Mouse (Mus musculus) hindbrain, embryonic 15.5 days (tissue): ENCODE data around the gene Gm3238. TPM values are rescaled to one million over a fixed set of nuclear protein-coding genes. Genes with fewer than 3 reads are reported as not detected.
"Not testable (repeated sequence)": the region's sequence is repeated elsewhere in the genome, so short reads cannot be mapped to it uniquely, and the experiment has no call there.

Experiments
- ATAC-seq: fragments of 200-750 bp; cut with Nextera tagmentation; 2 replicates; pipeline ENCODE4 v1.8.0; 2017; ENCODE audit warnings: low read depth, moderate number of reproducible peaks, moderate TSS enrichment; ENCODE audit not compliant: low FRiP score
- H3K27ac ChIP-seq: fragments of 300-500 bp; sonication (generic); replicated peaks from 2 replicates; pipeline ENCODE4 v1.5.1; 2015; ENCODE audit warnings: mild to moderate bottlenecking, inconsistent platforms
- H3K27me3 ChIP-seq: fragments of 300-500 bp; sonication (generic); 2 replicates; pipeline ENCODE4 v1.6.1; 2015; ENCODE audit warnings: control low read depth, inconsistent platforms
- H3K36me3 ChIP-seq: fragments of 300-500 bp; sonication (generic); 2 replicates; pipeline ENCODE4 v1.6.1; 2015; ENCODE audit warnings: control low read depth, inconsistent platforms
- H3K4me1 ChIP-seq: fragments of 300-500 bp; sonication (generic); replicated peaks from 2 replicates; pipeline ENCODE4 v1.6.1; 2015; ENCODE audit warnings: control low read depth, inconsistent platforms
- H3K4me2 ChIP-seq: fragments of 300-500 bp; sonication (generic); 2 replicates; pipeline ENCODE4 v1.6.1; 2015; ENCODE audit warnings: moderate library complexity, mild to moderate bottlenecking, inconsistent platforms
- H3K4me3 ChIP-seq: fragments of 300-500 bp; sonication (generic); 2 replicates; pipeline ENCODE4 v1.5.1; 2015; ENCODE audit warnings: mild to moderate bottlenecking, inconsistent platforms
- H3K9ac ChIP-seq: fragments of 300-500 bp; sonication (generic); 2 replicates; pipeline ENCODE4 v1.6.1; 2015; ENCODE audit warnings: inconsistent platforms
- H3K9me3 ChIP-seq: fragments of 300-500 bp; sonication (generic); 2 replicates; pipeline ENCODE4 v1.6.1; 2016; ENCODE audit warnings: control low read depth, inconsistent platforms
- WGBS: fragments of 180-500 bp; shearing (Covaris S2); methylation state at CpG from one replicate; pipeline ENCODE4 v1.1.7; 2015; 5-methylcytosine and 5-hydroxymethylcytosine counted together
- polyA plus RNA-seq: library from polyadenylated mRNA; unstranded; fragments of >200 nt; fragmentation: Nextera tagmentation; extraction: Ambion mirVana; gene quantifications from 2 replicates; pipeline ENCODE4 v1.2.1, GENCODE M21; 2015

Gm3238 gene
- polyA plus RNA-seq, 1 experiment from 2014 or later: not detected

DNA sequence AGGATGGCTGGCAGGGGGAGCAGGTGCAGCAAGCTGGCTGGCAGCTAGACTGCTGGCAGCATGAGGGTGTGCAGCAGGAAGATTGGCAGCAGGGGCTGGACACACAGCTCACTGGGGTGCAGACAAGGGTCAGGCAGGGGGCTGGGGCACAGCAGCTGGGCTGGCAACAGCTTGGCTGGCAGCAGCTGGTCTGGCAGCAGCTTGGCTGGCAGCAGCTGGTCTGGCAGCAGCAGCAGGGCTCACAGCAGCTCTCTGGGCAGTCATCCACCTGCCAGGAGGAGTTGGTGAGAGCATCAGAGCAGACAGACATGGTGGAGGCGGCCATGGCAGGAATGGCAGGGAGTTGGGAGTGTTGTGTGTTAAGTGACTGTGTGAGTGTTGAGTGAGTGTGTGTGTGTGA lies 16.8 kb upstream of the Gm3238 start, which contains the start of gene Gm7137:
TSS of gene Gm7137 (minus strand) at position 325 of the 400 bp plus-strand sequence.
- H3K4me2 ChIP-seq, H3K4me1 ChIP-seq, H3K27ac ChIP-seq, ATAC-seq, H3K36me3 ChIP-seq, H3K9ac ChIP-seq, H3K4me3 ChIP-seq, H3K9me3 ChIP-seq, H3K27me3 ChIP-seq: not testable (repeated sequence)
- 44% methylated on average over 1 of the region's 1 CpGs for WGBS

DNA sequence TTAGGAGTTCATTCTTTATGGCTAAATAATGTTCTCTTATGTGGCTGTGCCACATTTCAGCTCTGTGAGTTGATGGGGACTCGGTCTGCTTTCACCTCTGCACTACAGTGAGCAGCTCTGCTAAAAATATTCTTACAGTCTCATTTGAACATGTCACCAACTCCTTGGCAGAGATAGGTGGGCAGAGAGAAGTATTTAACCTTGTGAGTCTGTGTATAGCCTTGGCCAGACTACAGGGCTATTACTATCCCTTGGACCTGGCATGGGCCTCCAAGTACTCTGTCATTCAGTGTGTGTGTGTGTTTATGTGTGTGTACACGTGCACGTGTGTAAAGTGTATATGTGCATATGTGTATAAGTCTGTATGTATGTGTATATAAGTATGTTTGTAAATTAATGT lies 12.3 kb upstream of the Gm3238 start:
- not testable (repeated sequence) for H3K27ac ChIP-seq, H3K27me3 ChIP-seq, H3K9ac ChIP-seq, H3K4me1 ChIP-seq, H3K4me3 ChIP-seq, H3K4me2 ChIP-seq, ATAC-seq, H3K36me3 ChIP-seq, H3K9me3 ChIP-seq
- WGBS: 86% methylated on average over 2 of the region's 3 CpGs

GRCm38 (mm10) chr10:77782442-77782841 lies 11.3 kb upstream of the Gm3238 start, which contains the start of gene Gm3250:
TSS of gene Gm3250 (minus strand) at chr10:77782542.
- H3K4me2 ChIP-seq, H3K27ac ChIP-seq, H3K36me3 ChIP-seq, H3K9me3 ChIP-seq, ATAC-seq, H3K4me1 ChIP-seq, H3K27me3 ChIP-seq, H3K9ac ChIP-seq, H3K4me3 ChIP-seq: not testable (repeated sequence)
- 50% methylated on average over 1 of the region's 1 CpGs for WGBS

DNA sequence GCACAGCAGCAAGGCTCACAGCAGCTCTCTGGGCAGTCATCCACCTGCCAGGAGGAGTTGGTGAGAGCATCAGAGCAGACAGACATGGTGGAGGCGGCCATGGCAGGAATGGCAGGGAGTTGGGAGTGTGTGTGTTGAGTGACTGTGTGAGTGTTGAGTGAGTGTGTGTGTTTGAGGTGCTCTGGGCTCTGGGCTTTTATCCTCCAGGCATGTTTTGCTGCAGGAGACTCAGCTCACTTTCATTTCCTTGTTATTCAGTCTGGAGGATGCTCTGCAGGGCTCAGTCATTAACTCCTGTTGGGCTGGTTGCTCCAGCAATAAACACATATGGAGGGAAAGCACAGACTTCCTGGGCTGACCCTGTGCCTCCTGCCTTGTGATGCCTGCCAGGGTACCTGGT lies 5.7 kb upstream of the Gm3238 start, which contains the start of gene Gm7138:
TSS of gene Gm7138 (minus strand) at position 101 of the 400 bp plus-strand sequence.
- not testable (repeated sequence) for H3K36me3 ChIP-seq, H3K4me1 ChIP-seq, H3K9ac ChIP-seq, H3K4me2 ChIP-seq, ATAC-seq, H3K9me3 ChIP-seq, H3K4me3 ChIP-seq, H3K27ac ChIP-seq, H3K27me3 ChIP-seq
- 62% methylated on average over 1 of the region's 1 CpGs for WGBS

GRCm38 (mm10) chr10:77772142-77772541 lies 1.0 kb upstream of the Gm3238 start:
- not testable (repeated sequence) for H3K36me3 ChIP-seq, H3K9me3 ChIP-seq, H3K4me2 ChIP-seq, H3K9ac ChIP-seq, H3K4me3 ChIP-seq, ATAC-seq, H3K4me1 ChIP-seq, H3K27ac ChIP-seq, H3K27me3 ChIP-seq
- 94% methylated on average over 2 of the region's 3 CpGs for WGBS

- H3K4me1 ChIP-seq: no peaks in the 10 kb centered on the region
- no peaks in the 10 kb centered on the region for H3K36me3 ChIP-seq
- no peak for ATAC-seq
- no peak overlapping the region for H3K9ac ChIP-seq
- no peaks in the 10 kb centered on the region for H3K27me3 ChIP-seq
- H3K4me2 ChIP-seq: no peak overlapping the region
- no peak overlapping the region for H3K27ac ChIP-seq
- WGBS: 86% methylated on average over 1 of the region's 1 CpGs
- no peaks in the 10 kb centered on the region for H3K9me3 ChIP-seq
- H3K4me3 ChIP-seq: no peak overlapping the region
Observed at GRCm38 (mm10) chr10:77769727-77770126, 1.4 kb downstream of the Gm3238 start.

DNA sequence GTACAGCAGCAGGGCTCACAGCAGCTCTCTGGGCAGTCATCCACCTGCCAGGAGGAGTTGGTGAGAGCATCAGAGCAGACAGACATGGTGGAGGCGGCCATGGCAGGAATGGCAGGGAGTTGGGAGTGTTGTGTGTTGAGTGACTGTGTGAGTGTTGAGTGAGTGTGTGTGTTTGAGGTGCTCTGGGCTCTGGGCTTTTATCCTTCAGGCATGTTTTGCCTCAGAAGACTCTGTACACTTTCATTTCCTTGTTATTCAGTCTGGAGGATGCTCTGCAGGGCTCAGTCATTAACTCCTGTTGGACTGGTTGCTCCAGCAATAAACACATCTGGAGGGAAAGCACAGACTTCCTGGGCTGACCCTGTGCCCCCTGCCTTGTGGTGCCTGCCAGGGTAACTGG lies 11.5 kb downstream of the Gm3238 start, which contains the start of gene Gm3233:
TSS of gene Gm3233 (minus strand) at position 101 of the 400 bp plus-strand sequence.
- H3K4me1 ChIP-seq, H3K27me3 ChIP-seq, H3K4me3 ChIP-seq, H3K4me2 ChIP-seq, H3K9me3 ChIP-seq, H3K36me3 ChIP-seq, ATAC-seq, H3K9ac ChIP-seq, H3K27ac ChIP-seq: not testable (repeated sequence)
- 50% methylated on average over 1 of the region's 1 CpGs for WGBS

- Histone ChIP-seq H3K27me3 (no peaks in the 10 kb centered on the region), H3K27ac (no peak overlapping the region), H3K4me3 (no peak overlapping the region)
Observed at GRCm38 (mm10) chr10:77753448-77753847, 17.7 kb downstream of the Gm3238 start.

DNA sequence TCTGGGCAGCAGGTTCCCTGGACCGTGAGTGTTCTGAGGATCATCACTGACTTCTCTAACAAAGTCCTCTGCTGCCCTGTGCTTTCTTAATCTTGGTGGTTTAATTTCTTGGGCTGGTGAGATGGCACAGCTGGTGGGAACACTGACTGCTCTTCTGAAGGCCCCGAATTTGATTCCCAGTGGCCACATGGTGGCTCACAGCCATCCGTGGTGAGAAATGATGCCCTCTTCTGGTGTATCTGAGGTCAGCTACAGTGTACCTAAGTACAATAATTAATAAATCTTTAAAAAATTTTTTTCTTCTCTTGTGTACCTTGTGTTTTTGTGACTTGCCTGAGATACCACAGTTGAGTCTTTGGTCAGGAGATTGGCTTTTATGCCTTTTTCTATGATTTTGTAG lies 18.8 kb downstream of the Gm3238 start:
- H3K36me3 ChIP-seq, ATAC-seq, H3K9ac ChIP-seq, H3K4me1 ChIP-seq, H3K4me2 ChIP-seq, H3K27ac ChIP-seq, H3K4me3 ChIP-seq, H3K27me3 ChIP-seq, H3K9me3 ChIP-seq: not testable (repeated sequence)
- WGBS: 61% methylated on average over 3 of the region's 3 CpGs

More at GRCm38 (mm10) chr10:77753448-77753847, 17.7 kb downstream of the Gm3238 start:
- H3K9ac ChIP-seq: no peak overlapping the region
- ATAC-seq: no peak
- no peaks in the 10 kb centered on the region for H3K9me3 ChIP-seq
- H3K4me2 ChIP-seq: no peak overlapping the region
- H3K4me1 ChIP-seq: no peaks in the 10 kb centered on the region
- no peaks in the 10 kb centered on the region for H3K36me3 ChIP-seq

DNA sequence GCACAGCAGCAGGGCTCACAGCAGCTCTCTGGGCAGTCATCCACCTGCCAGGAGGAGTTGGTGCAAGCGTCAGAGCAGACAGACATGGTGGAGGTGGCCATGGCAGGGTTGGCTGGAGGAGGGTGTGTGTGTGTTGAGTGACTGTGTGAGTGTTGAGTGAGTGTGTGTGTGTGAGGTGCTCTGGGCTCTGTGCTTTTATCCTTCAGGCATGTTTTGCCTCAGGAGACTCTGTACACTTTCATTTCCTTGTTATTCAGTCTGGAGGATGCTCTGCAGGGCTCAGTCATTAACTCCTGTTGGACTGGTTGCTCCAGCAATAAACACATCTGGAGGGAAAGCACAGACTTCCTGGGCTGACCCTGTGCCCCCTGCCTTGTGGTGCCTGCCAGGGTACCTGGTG lies 19.9 kb downstream of the Gm3238 start, which contains the start of gene Gm9736:
TSS of gene Gm9736 (minus strand) at position 101 of the 400 bp plus-strand sequence.
- H3K36me3 ChIP-seq, H3K4me1 ChIP-seq, H3K4me3 ChIP-seq, H3K27me3 ChIP-seq, H3K27ac ChIP-seq, H3K4me2 ChIP-seq, H3K9me3 ChIP-seq, ATAC-seq, H3K9ac ChIP-seq: not testable (repeated sequence)
- WGBS: 67% methylated on average over 1 of the region's 1 CpGs

DNA sequence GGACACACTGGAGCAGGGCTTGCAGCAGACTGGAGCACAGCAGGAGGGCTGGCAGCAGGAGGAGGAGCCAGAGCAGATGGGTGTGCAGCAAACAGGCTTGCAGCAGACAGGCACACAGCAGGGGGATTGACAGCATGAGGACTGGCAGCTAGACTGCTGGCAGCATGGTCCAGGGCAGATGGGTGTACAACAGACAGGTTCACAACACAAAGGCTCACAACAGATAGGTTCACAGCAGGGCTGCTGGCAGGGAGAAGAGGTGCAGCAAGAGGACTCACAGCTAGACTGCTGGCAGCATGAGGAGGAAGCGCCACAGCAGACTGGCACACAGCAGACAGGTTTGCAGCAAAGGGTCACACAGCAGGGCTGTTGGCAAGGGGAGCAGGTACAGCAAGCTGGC lies 20.4 kb downstream of the Gm3238 start:
- H3K27ac ChIP-seq, H3K9ac ChIP-seq, H3K4me2 ChIP-seq, H3K4me1 ChIP-seq, H3K4me3 ChIP-seq, H3K36me3 ChIP-seq, ATAC-seq, H3K27me3 ChIP-seq, H3K9me3 ChIP-seq: not testable (repeated sequence)
- WGBS: 59% methylated on average over 1 of the region's 1 CpGs

GRCm38 (mm10) chr10:77741924-77742688 lies 29.0 kb downstream of the Gm3238 start, which contains the start of gene Gm18596:
TSS of gene Gm18596 (minus strand) at chr10:77742638.
- not testable (repeated sequence) for H3K4me1 ChIP-seq, H3K4me3 ChIP-seq, H3K27me3 ChIP-seq, H3K27ac ChIP-seq, H3K9me3 ChIP-seq, H3K9ac ChIP-seq, ATAC-seq, H3K36me3 ChIP-seq, H3K4me2 ChIP-seq
- 46% methylated on average over 5 of the region's 5 CpGs for WGBS

GRCm38 (mm10) chr10:77738929-77739328 lies 32.2 kb downstream of the Gm3238 start:
- no peak overlapping the region for H3K4me3 ChIP-seq
- no peaks in the 10 kb centered on the region for H3K36me3 ChIP-seq
- H3K4me2 ChIP-seq: no peak overlapping the region
- H3K27me3 ChIP-seq: no peaks in the 10 kb centered on the region
- H3K27ac ChIP-seq: no peak overlapping the region
- no peaks in the 10 kb centered on the region for H3K9me3 ChIP-seq
- H3K4me1 ChIP-seq: no peaks in the 10 kb centered on the region
- ATAC-seq: no peak
- WGBS: 94% methylated on average over 4 of the region's 4 CpGs
- H3K9ac ChIP-seq: no peak overlapping the region
